8 mouse cellular contexts compared by ENCODE assay signal in the genomic region with DNA sequence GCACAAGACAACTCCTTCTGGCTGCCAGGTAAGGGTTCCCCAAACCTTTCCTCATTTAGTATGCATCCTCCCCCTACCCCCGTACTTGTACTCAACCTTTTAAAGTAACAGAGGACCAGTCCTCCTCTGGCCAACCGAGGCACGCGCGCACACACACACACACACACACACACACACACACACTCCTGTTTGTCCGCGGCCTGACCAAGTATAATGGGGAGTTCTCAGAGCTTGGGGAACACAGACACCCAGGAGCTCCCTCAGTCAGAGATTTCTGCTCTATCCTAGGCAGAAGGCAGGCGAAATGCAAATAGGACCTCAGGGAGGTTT. TPM values are rescaled to one million over a fixed set of nuclear protein-coding genes. Genes with fewer than 3 reads are reported as not detected.
DNase-seq lines count a peak whose midpoint lies in the region; ATAC-seq and TF ChIP-seq lines count a peak whose summit lies in the region.

No protein-coding gene starts in this region.

- no peaks in the 10 kb centered on the region for H3K9me3 ChIP-seq in forebrain, embryonic 10.5 days
- no peaks in the 10 kb centered on the region for H3K9me3 ChIP-seq in intestine, postnatal 0 days (ENCODE audit: control insufficient read depth)
- no peaks in the 10 kb centered on the region for H3K9me3 ChIP-seq in neural tube, embryonic 13.5 days

- H3K4me1 ChIP-seq in forebrain, embryonic 10.5 days: peaks cover 24% of the 10 kb centered on the region
- no peaks in the 10 kb centered on the region for H3K4me1 ChIP-seq in intestine, postnatal 0 days (replicated peaks; ENCODE audit: control insufficient read depth, insufficient read depth, low read length)
- peaks cover 14% of the 10 kb centered on the region for H3K4me1 ChIP-seq in neural tube, embryonic 13.5 days (replicated peaks)

- no peak for DNase-seq in layer of hippocampus, adult 2 months (ENCODE audit: low spot score in 2 of 2)
- DNase-seq in layer of hippocampus, postnatal 25 days (ENCODE audit: extremely low spot score in 1 of 2, low spot score in 1 of 2): no peak
- DNase-seq in forebrain, embryonic 10.5 days (ENCODE audit: extremely low spot score, low spot score): peak; percentile 26
- DNase-seq in spleen, adult 12 weeks (ENCODE audit: low spot score): no peak
- DNase-seq in thymus, postnatal 25 days: no peak
- no peak for DNase-seq in left cerebral cortex, adult 9 months (ENCODE audit: low spot score in 2 of 2)

- 3% methylated on average over 8 of the region's 8 CpGs for WGBS in forebrain, embryonic 10.5 days
- 35% methylated on average over 8 of the region's 8 CpGs for WGBS in intestine, postnatal 0 days
- 13% methylated on average over 8 of the region's 8 CpGs for WGBS in neural tube, embryonic 13.5 days

- no peak overlapping the region for H3K9ac ChIP-seq in intestine, postnatal 0 days (ENCODE audit: low read depth, low read length)
- H3K9ac ChIP-seq in neural tube, embryonic 13.5 days: peak overlapping the region; percentile 80

- H3K36me3 ChIP-seq in forebrain, embryonic 10.5 days (replicated peaks): no peaks in the 10 kb centered on the region
- H3K36me3 ChIP-seq in intestine, postnatal 0 days (ENCODE audit: control insufficient read depth, insufficient read depth): no peaks in the 10 kb centered on the region
- no peaks in the 10 kb centered on the region for H3K36me3 ChIP-seq in neural tube, embryonic 13.5 days

- ATAC-seq in intestine, postnatal 0 days: no peak
- 0 out of 2 replicates have a peak, but pooled peaks have one; percentile 28 for ATAC-seq in neural tube, embryonic 13.5 days (ENCODE audit: low read depth)

- peak overlapping the region; percentile 38 for H3K4me3 ChIP-seq in layer of hippocampus, adult 2 months
- peak overlapping the region; percentile 59 for H3K4me3 ChIP-seq in forebrain, embryonic 10.5 days
- peak overlapping the region; percentile 39 for H3K4me3 ChIP-seq in intestine, postnatal 0 days (ENCODE audit: low read depth, low read length)
- H3K4me3 ChIP-seq in neural tube, embryonic 13.5 days: peak overlapping the region; percentile 50

- H3K27ac ChIP-seq in layer of hippocampus, adult 2 months: no peak overlapping the region
- peak overlapping the region; percentile 87 for H3K27ac ChIP-seq in forebrain, embryonic 10.5 days
- no peak overlapping the region for H3K27ac ChIP-seq in intestine, postnatal 0 days (ENCODE audit: low read depth, low read length)
- no peak overlapping the region for H3K27ac ChIP-seq in neural tube, embryonic 13.5 days (replicated peaks)

- H3K4me2 ChIP-seq in intestine, postnatal 0 days (replicated peaks; ENCODE audit: low read depth): peak overlapping the region; percentile 83
- peak overlapping the region; percentile 97 for H3K4me2 ChIP-seq in neural tube, embryonic 13.5 days

- no peak for TF ChIP-seq CTCF in layer of hippocampus, adult 2 months (conservative IDR thresholded peaks at IDR 0.05)
- TF ChIP-seq CTCF in intestine, postnatal 0 days (IDR thresholded peaks at IDR 0.05; ENCODE audit: low read depth): no peak

- H3K27me3 ChIP-seq in forebrain, embryonic 10.5 days (ENCODE audit: poor library complexity, severe bottlenecking): peaks cover 100% of the 10 kb centered on the region
- H3K27me3 ChIP-seq in intestine, postnatal 0 days (replicated peaks; ENCODE audit: control insufficient read depth, insufficient read depth, low read length): peaks cover 8% of the 10 kb centered on the region; the same call in 1 of the 2 replicates
- H3K27me3 ChIP-seq in neural tube, embryonic 13.5 days: peaks cover 29% of the 10 kb centered on the region

RNA-seq across cellular contexts. Expression of gene Kcnj1, which starts 36.4 kb away (rescaled TPM):
- not detected for total RNA-seq in layer of hippocampus, adult 2 months (2021)
- total RNA-seq in layer of hippocampus, postnatal 25 days (2021): not detected
- not detected in 2 replicates for polyA plus RNA-seq in forebrain, embryonic 10.5 days (2016; fragmentation: Nextera tagmentation; extraction: Ambion mirVana)
- polyA plus RNA-seq in intestine, postnatal 0 days (2015; fragmentation: Nextera tagmentation; extraction: Ambion mirVana): not detected in 2 replicates
- polyA plus RNA-seq in neural tube, embryonic 13.5 days (2015; fragmentation: Nextera tagmentation; extraction: Ambion mirVana): not detected in 2 replicates
